Comparison of ENCODE assay signal across 11 mouse cellular contexts in the genomic region with DNA sequence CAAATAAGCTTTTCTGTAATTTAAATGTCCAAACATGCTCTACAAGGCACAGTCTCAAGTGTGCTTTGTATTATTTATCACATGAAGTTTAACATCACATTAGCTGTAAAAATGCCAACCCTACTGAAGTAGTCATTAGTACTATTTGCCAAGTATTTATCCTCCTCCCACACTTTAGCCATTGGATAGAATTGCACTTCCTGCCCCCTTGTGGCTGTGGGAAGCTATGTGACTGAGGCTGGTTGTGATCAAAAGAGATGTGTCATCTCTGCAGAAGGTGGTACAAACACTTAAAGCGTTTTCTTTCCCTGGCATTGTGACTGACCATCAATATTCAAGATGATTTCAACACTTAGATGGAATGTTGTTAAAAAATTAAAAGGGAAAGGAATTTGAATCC. TPM values are rescaled to one million over a fixed set of nuclear protein-coding genes. Genes with fewer than 3 reads are reported as not detected.
A peak's percentile ranks its signal among the peaks of the same experiment; 100 is the strongest.
DNase-seq lines count a peak whose midpoint lies in the region; ATAC-seq and TF ChIP-seq lines count a peak whose summit lies in the region.
"Had no signal": no experiment of that assay in that cellular context is flagged by ENCODE, and none has a peak within 500 bp of the region (broad histone marks: within the 10 kb centered on the region; RNA-seq: fewer than 3 reads in every experiment).

No protein-coding gene starts in this region.

- TF ChIP-seq POLR2A in thymus, adult 2 months (IDR thresholded peaks at IDR 0.05; ENCODE audit: control insufficient read depth, extremely low read depth, insufficient read depth, low read length, poor library complexity), result no peak

- 27% methylated on average over 1 of the region's 1 CpGs for WGBS in intestine, postnatal 0 days
- WGBS in intestine, embryonic 16.5 days, result 35% methylated on average over 1 of the region's 1 CpGs
- WGBS in thymus, adult 2 months, result 38% methylated on average over 1 of the region's 1 CpGs

- ATAC-seq in intestine, postnatal 0 days, result no peak
- no peak for ATAC-seq in intestine, embryonic 16.5 days

- no peaks in the 10 kb centered on the region for H3K9me3 ChIP-seq in intestine, postnatal 0 days (ENCODE audit: control insufficient read depth)
- no peaks in the 10 kb centered on the region for H3K9me3 ChIP-seq in intestine, embryonic 16.5 days (ENCODE audit: control insufficient read depth, low read length)
- H3K9me3 ChIP-seq: heart, embryonic 13.5 days had no signal

- peak; percentile 2 for DNase-seq in urinary bladder, postnatal 25 days (ENCODE audit: low spot score)
- no peak for DNase-seq in urinary bladder, adult 2 months (ENCODE audit: low spot score)
- peak; percentile 20 for DNase-seq in embryo, embryonic 11 days
- DNase-seq in thymus, adult 2 months, result no peak
- no peak for DNase-seq in gastrocnemius, postnatal 36 days
- no peak for DNase-seq in spleen, adult 12 weeks (ENCODE audit: low spot score)

- no peak overlapping the region for H3K4me3 ChIP-seq in intestine, postnatal 0 days (ENCODE audit: low read depth, low read length)
- H3K4me3 ChIP-seq in intestine, embryonic 16.5 days (ENCODE audit: low read length), result no peak overlapping the region
- H3K4me3 ChIP-seq in thymus, adult 2 months (ENCODE audit: control insufficient read depth, insufficient read depth, low read length), result no peak overlapping the region
- H3K4me3 ChIP-seq: heart, embryonic 13.5 days had no signal

- H3K4me1 ChIP-seq in intestine, postnatal 0 days (replicated peaks; ENCODE audit: control insufficient read depth, insufficient read depth, low read length), result no peaks in the 10 kb centered on the region
- no peaks in the 10 kb centered on the region for H3K4me1 ChIP-seq in intestine, embryonic 16.5 days (ENCODE audit: control insufficient read depth, insufficient read depth, low read length)
- no peaks in the 10 kb centered on the region for H3K4me1 ChIP-seq in thymus, adult 2 months (replicated peaks; ENCODE audit: control insufficient read depth, insufficient read depth, low read length)
- H3K4me1 ChIP-seq: heart, embryonic 13.5 days had no signal

- no peak overlapping the region for H3K4me2 ChIP-seq in intestine, postnatal 0 days (replicated peaks; ENCODE audit: low read depth)
- H3K4me2 ChIP-seq in intestine, embryonic 16.5 days (ENCODE audit: low read depth, low read length), result no peak overlapping the region
- H3K4me2 ChIP-seq: heart, embryonic 13.5 days had no signal

- H3K27me3 ChIP-seq in intestine, postnatal 0 days (replicated peaks; ENCODE audit: control insufficient read depth, insufficient read depth, low read length), result no peaks in the 10 kb centered on the region
- no peaks in the 10 kb centered on the region for H3K27me3 ChIP-seq in intestine, embryonic 16.5 days (replicated peaks; ENCODE audit: control insufficient read depth, insufficient read depth, low read length)
- H3K27me3 ChIP-seq in thymus, adult 2 months (ENCODE audit: control insufficient read depth, insufficient read depth, low read length), result no peaks in the 10 kb centered on the region
- H3K27me3 ChIP-seq: heart, embryonic 13.5 days had no signal

- no peak overlapping the region for H3K9ac ChIP-seq in intestine, postnatal 0 days (ENCODE audit: low read depth, low read length)
- no peak overlapping the region for H3K9ac ChIP-seq in intestine, embryonic 16.5 days (ENCODE audit: low read depth, low read length)
- H3K9ac ChIP-seq: heart, embryonic 13.5 days had no signal

- peak; percentile 79 for TF ChIP-seq CTCF in intestine, postnatal 0 days (IDR thresholded peaks at IDR 0.05; ENCODE audit: low read depth)
- TF ChIP-seq CTCF in thymus, adult 2 months (IDR thresholded peaks at IDR 0.05; ENCODE audit: borderline replicate concordance, control insufficient read depth, extremely low read depth, insufficient read depth, low read length, poor library complexity), result no peak

- intact Hi-C loops in gastrocnemius, postnatal 36 days (cut with DNase I), result no loop called here

- no peak overlapping the region for H3K27ac ChIP-seq in intestine, postnatal 0 days (ENCODE audit: low read depth, low read length)
- no peak overlapping the region for H3K27ac ChIP-seq in intestine, embryonic 16.5 days (ENCODE audit: low read length)
- H3K27ac ChIP-seq in thymus, adult 2 months (ENCODE audit: control insufficient read depth, insufficient read depth, low read length), result no peak overlapping the region
- H3K27ac ChIP-seq: heart, embryonic 13.5 days had no signal

- H3K36me3 ChIP-seq in intestine, postnatal 0 days (ENCODE audit: control insufficient read depth, insufficient read depth), result no peaks in the 10 kb centered on the region
- H3K36me3 ChIP-seq in intestine, embryonic 16.5 days (ENCODE audit: control insufficient read depth, insufficient read depth, low read length), result no peaks in the 10 kb centered on the region
- no peaks in the 10 kb centered on the region for H3K36me3 ChIP-seq in thymus, adult 2 months (ENCODE audit: control insufficient read depth, insufficient read depth, low read length)
- H3K36me3 ChIP-seq: heart, embryonic 13.5 days had no signal

RNA-seq across cellular contexts. Expression of gene Slc35f4, which starts 14.3 kb away (rescaled TPM):
- 0.13 and 0.16 TPM in 2 replicates for polyA plus RNA-seq in intestine, postnatal 0 days (2015; fragmentation: Nextera tagmentation; extraction: Ambion mirVana)
- 0.10 and 0.23 TPM in 2 replicates for polyA plus RNA-seq in intestine, embryonic 16.5 days (2015; fragmentation: Nextera tagmentation; extraction: Ambion mirVana)
- polyA plus RNA-seq in urinary bladder, adult 2 months (2012; rRNA removed), result 0.10 TPM in 1 of 2 replicates, not detected in the other
- polyA plus RNA-seq in thymus, adult 2 months (2012; rRNA removed), result not detected in 2 replicates
- not detected for total RNA-seq in gastrocnemius, postnatal 36 days (2021)
- polyA plus RNA-seq: lung, embryonic 16.5 days; spleen, adult 2 months had no signal

Comparison
In these comparisons a context has a peak if more than half of its experiments do, and no peak if none do; other contexts are left out.
1. DNase-seq: peak in urinary bladder, postnatal 25 days (single experiment) and embryo, embryonic 11 days (single experiment); none in urinary bladder, adult 2 months (single experiment), thymus, adult 2 months (single experiment), gastrocnemius, postnatal 36 days (0 of 2) and spleen, adult 12 weeks (single experiment).